Mouse (Mus musculus) intestine, embryonic 14.5 days (tissue): ENCODE measurements at regions not wholly inside any gene's neighbourhood (a gene's known extent, or its start where the extent isn't known, plus 50 kb on each side); places are given as distances from the start of the nearest gene placed in this dataset.
A peak's percentile ranks its signal among the peaks of the same experiment; 100 is the strongest.

Source experiments
- ATAC-seq: fragments of 200-750 bp; cut with Nextera tagmentation; replicated peaks from 2 replicates; pipeline ENCODE4 v1.8.0; 2017; ENCODE audit warnings: low read depth, moderate number of reproducible peaks, moderate TSS enrichment, moderate library complexity; ENCODE audit not compliant: low FRiP score, low TSS enrichment
- DNase-seq: peaks from one replicate; pipeline ENCODE4 v3.0.0-alpha.2; 2018; ENCODE audit warnings: low spot score
- H3K27ac ChIP-seq: fragments of 300-500 bp; sonication (generic); 2 replicates; pipeline ENCODE4 v1.5.1; 2014; ENCODE audit warnings: low read depth, mild to moderate bottlenecking, control low read depth
- H3K27me3 ChIP-seq: fragments of 300-500 bp; sonication (generic); replicated peaks from 2 replicates; pipeline ENCODE4 v1.6.1; 2014; ENCODE audit warnings: low read length, control low read depth; ENCODE audit not compliant: control insufficient read depth, insufficient read depth
- H3K36me3 ChIP-seq: fragments of 300-500 bp; sonication (generic); 2 replicates; pipeline ENCODE4 v1.6.1; 2014; ENCODE audit warnings: low read length, control low read depth; ENCODE audit not compliant: control insufficient read depth, insufficient read depth
- H3K4me1 ChIP-seq: fragments of 300-500 bp; sonication (generic); replicated peaks from 2 replicates; pipeline ENCODE4 v1.6.1; 2014; ENCODE audit warnings: low read length, control low read depth, mixed read lengths; ENCODE audit not compliant: control insufficient read depth, insufficient read depth
- H3K4me2 ChIP-seq: fragments of 300-500 bp; sonication (generic); 2 replicates; pipeline ENCODE4 v1.6.1; 2014; ENCODE audit warnings: low read length
- H3K4me3 ChIP-seq: fragments of 300-500 bp; sonication (generic); 2 replicates; pipeline ENCODE4 v1.5.1; 2014; ENCODE audit warnings: low read depth, low read length, control low read depth, mixed read lengths
- H3K9ac ChIP-seq: fragments of 300-500 bp; sonication (generic); 2 replicates; pipeline ENCODE4 v1.6.1; 2014; ENCODE audit warnings: mild to moderate bottlenecking, low read length
- H3K9me3 ChIP-seq: fragments of 300-500 bp; sonication (generic); 2 replicates; pipeline ENCODE4 v1.6.1; 2016; ENCODE audit warnings: low read length, control low read depth; ENCODE audit not compliant: control insufficient read depth
- WGBS: fragments of 180-500 bp; shearing (Covaris S2); extraction: QIAGEN DNeasy Blood & Tissue Kit; methylation state at CpG from one replicate; pipeline ENCODE4 v1.1.7; 2014; 5-methylcytosine and 5-hydroxymethylcytosine counted together

- Histone ChIP-seq H3K9ac (no peak overlapping the region), H3K27me3 (no peaks in the 10 kb centered on the region), H3K27ac (no peak overlapping the region), H3K36me3 (no peaks in the 10 kb centered on the region), H3K4me3 (no peak overlapping the region), H3K9me3 (no peaks in the 10 kb centered on the region), H3K4me1 (no peaks in the 10 kb centered on the region), H3K4me2 (no peak overlapping the region)
- no peak for ATAC-seq
- peak; percentile 23 for DNase-seq
- WGBS = 82% methylated on average over 3 of the region's 3 CpGs
Measured at GRCm38 (mm10) chr9:50154618-50155017, 190.2 kb downstream of the Rpl10-ps3 start.

GRCm38 (mm10) chr9:50150091-50150490 is 194.7 kb downstream of the Rpl10-ps3 start:
- no peaks in the 10 kb centered on the region for H3K9me3 ChIP-seq
- H3K27ac ChIP-seq = no peak overlapping the region
- H3K36me3 ChIP-seq = no peaks in the 10 kb centered on the region
- DNase-seq (peak; percentile 18), ATAC-seq (no peak)
- no peak overlapping the region for H3K4me2 ChIP-seq
- H3K4me3 ChIP-seq = no peak overlapping the region
- no peak overlapping the region for H3K9ac ChIP-seq
- no peaks in the 10 kb centered on the region for H3K27me3 ChIP-seq
- H3K4me1 ChIP-seq = no peaks in the 10 kb centered on the region

GRCm38 (mm10) chr9:50142756-50143155 is 202.0 kb downstream of the Rpl10-ps3 start:
- DNase-seq (peak; percentile 27), ATAC-seq (no peak)
- H3K27ac ChIP-seq = no peak overlapping the region
- H3K36me3 ChIP-seq = no peaks in the 10 kb centered on the region
- H3K9me3 ChIP-seq = no peaks in the 10 kb centered on the region
- H3K4me1 ChIP-seq = peaks cover 19% of the 10 kb centered on the region; the same call in 1 of the 2 replicates
- H3K4me3 ChIP-seq = no peak overlapping the region
- no peak overlapping the region for H3K9ac ChIP-seq
- no peaks in the 10 kb centered on the region for H3K27me3 ChIP-seq
- WGBS = 67% methylated on average over 1 of the region's 1 CpGs
- no peak overlapping the region for H3K4me2 ChIP-seq

- Histone ChIP-seq H3K9me3 (no peaks in the 10 kb centered on the region), H3K9ac (no peak overlapping the region), H3K27ac (peak overlapping the region; percentile 16; the same call in 1 of the 2 replicates), H3K36me3 (no peaks in the 10 kb centered on the region), H3K4me1 (peaks cover 19% of the 10 kb centered on the region; the same call in 1 of the 2 replicates), H3K4me2 (no peak overlapping the region), H3K27me3 (no peaks in the 10 kb centered on the region), H3K4me3 (no peak overlapping the region)
- ATAC-seq (no peak), DNase-seq (peak; percentile 42)
- 85% methylated on average over 8 of the region's 8 CpGs for WGBS
Measured at GRCm38 (mm10) chr9:50142091-50142490, 202.7 kb downstream of the Rpl10-ps3 start.

- Histone ChIP-seq H3K9ac (no peak overlapping the region), H3K9me3 (no peaks in the 10 kb centered on the region), H3K36me3 (no peaks in the 10 kb centered on the region), H3K27me3 (no peaks in the 10 kb centered on the region), H3K4me2 (no peak overlapping the region), H3K4me1 (peaks cover 19% of the 10 kb centered on the region; the same call in 1 of the 2 replicates), H3K4me3 (no peak overlapping the region), H3K27ac (peak overlapping the region; percentile 16; the same call in 1 of the 2 replicates)
- DNase-seq (no peak), ATAC-seq (no peak)
- 30% methylated on average over 6 of the region's 6 CpGs for WGBS
Measured at GRCm38 (mm10) chr9:50141176-50141575, 203.6 kb downstream of the Rpl10-ps3 start.

- no peak overlapping the region for H3K27ac ChIP-seq
- H3K9me3 ChIP-seq = no peaks in the 10 kb centered on the region
- H3K4me3 ChIP-seq = no peak overlapping the region
- H3K4me2 ChIP-seq = no peak overlapping the region
- DNase-seq = no peak
- 90% methylated on average over 9 of the region's 9 CpGs for WGBS
- no peak for ATAC-seq
- no peak overlapping the region for H3K9ac ChIP-seq
- H3K4me1 ChIP-seq = peaks cover 22% of the 10 kb centered on the region; the same call in 1 of the 2 replicates
- H3K36me3 ChIP-seq = no peaks in the 10 kb centered on the region
- H3K27me3 ChIP-seq = no peaks in the 10 kb centered on the region
Measured at GRCm38 (mm10) chr9:50138341-50138978, 206.3 kb downstream of the Rpl10-ps3 start.

GRCm38 (mm10) chr9:50136636-50136985 is 208.2 kb downstream of the Rpl10-ps3 start:
- 81% methylated on average over 1 of the region's 1 CpGs for WGBS
- H3K4me1 ChIP-seq = 0 out of 2 replicates have a peak, but pooled peaks cover 10% of the 10 kb centered on the region
- no peaks in the 10 kb centered on the region for H3K9me3 ChIP-seq
- no peak overlapping the region for H3K27ac ChIP-seq
- DNase-seq (no peak), ATAC-seq (no peak)
- H3K4me2 ChIP-seq = no peak overlapping the region
- no peaks in the 10 kb centered on the region for H3K36me3 ChIP-seq
- H3K9ac ChIP-seq = no peak overlapping the region
- H3K27me3 ChIP-seq = no peaks in the 10 kb centered on the region
- no peak overlapping the region for H3K4me3 ChIP-seq

- Histone ChIP-seq H3K9me3 (no peaks in the 10 kb centered on the region), H3K27ac (no peak overlapping the region), H3K4me2 (no peak overlapping the region), H3K4me3 (no peak overlapping the region), H3K36me3 (no peaks in the 10 kb centered on the region), H3K4me1 (0 out of 2 replicates have a peak, but pooled peaks cover 6% of the 10 kb centered on the region), H3K27me3 (no peaks in the 10 kb centered on the region), H3K9ac (no peak overlapping the region)
- 85% methylated on average over 10 of the region's 10 CpGs for WGBS
- DNase-seq = no peak
- no peak for ATAC-seq
Measured at GRCm38 (mm10) chr9:50135939-50136635, 208.7 kb downstream of the Rpl10-ps3 start.

GRCm38 (mm10) chr9:50124241-50124640 is 220.5 kb downstream of the Rpl10-ps3 start:
- Histone ChIP-seq H3K27ac (no peak overlapping the region), H3K4me1 (no peaks in the 10 kb centered on the region), H3K4me2 (no peak overlapping the region), H3K9ac (no peak overlapping the region), H3K4me3 (no peak overlapping the region), H3K27me3 (no peaks in the 10 kb centered on the region), H3K9me3 (no peaks in the 10 kb centered on the region), H3K36me3 (no peaks in the 10 kb centered on the region)
- 54% methylated on average over 4 of the region's 4 CpGs for WGBS
- ATAC-seq (no peak), DNase-seq (no peak)
